Mouse (Mus musculus) lung, postnatal 4 days (tissue): ENCODE measurements at regions not wholly inside any gene's neighbourhood (a gene's known extent, or its start where the extent isn't known, plus 50 kb on each side); places are given as distances from the start of the nearest gene placed in this dataset.

Experiments
- DNase-seq, 2 experiments: peaks; one replicate each; pipeline ENCODE4 v3.0.0; 2021

- peak in 1 of 2 experiments; percentile 62 for DNase-seq
These were observed 54.2 kb upstream of the Rfpl4b start for GRCm38 (mm10) chr10:38875667-38876245.

- DNase-seq, result no peak
These were observed 57.7 kb upstream of the Rfpl4b start for GRCm38 (mm10) chr10:38879271-38879670.

- no peak for DNase-seq
These were observed 59.1 kb upstream of the Rfpl4b start for GRCm38 (mm10) chr10:38880642-38881187.

- DNase-seq, result peak; percentile 41 to 69
These were observed 60.6 kb upstream of the Rfpl4b start for GRCm38 (mm10) chr10:38882154-38882553.

GRCm38 (mm10) chr10:38883816-38884599 is 62.4 kb upstream of the Rfpl4b start:
- no peak for DNase-seq

GRCm38 (mm10) chr10:38884641-38885040 is 63.1 kb upstream of the Rfpl4b start:
- no peak for DNase-seq

GRCm38 (mm10) chr10:38886441-38886840 is 64.9 kb upstream of the Rfpl4b start:
- no peak for DNase-seq

- DNase-seq, result peak in 1 of 2 experiments; percentile 26
These were observed 66.3 kb upstream of the Rfpl4b start for GRCm38 (mm10) chr10:38887896-38888295.

GRCm38 (mm10) chr10:38894706-38895105 is 70.6 kb upstream of the Lama4 start:
- no peak for DNase-seq

- DNase-seq, result no peak
These were observed 69.7 kb upstream of the Lama4 start for GRCm38 (mm10) chr10:38895656-38896055.

GRCm38 (mm10) chr10:38897573-38897972 is 67.7 kb upstream of the Lama4 start:
- no peak for DNase-seq

- DNase-seq, result no peak
These were observed 59.2 kb upstream of the Lama4 start for GRCm38 (mm10) chr10:38906121-38906520.

- no peak for DNase-seq
These were observed 57.5 kb upstream of the Lama4 start for GRCm38 (mm10) chr10:38907835-38908234.

- DNase-seq, result peak; percentile 76 to 92
These were observed 57.0 kb upstream of the Lama4 start for GRCm38 (mm10) chr10:38908277-38908676.

GRCm38 (mm10) chr10:38909152-38909732 is 56.1 kb upstream of the Lama4 start:
- no peak for DNase-seq

- no peak for DNase-seq
These were observed 55.5 kb upstream of the Lama4 start for GRCm38 (mm10) chr10:38909843-38910242.

- DNase-seq, result no peak
These were observed 52.3 kb upstream of the Lama4 start for GRCm38 (mm10) chr10:38913013-38913412.
